Mouse (Mus musculus): ENCODE measurements around the gene Ice2. TPM values are rescaled to one million over a fixed set of nuclear protein-coding genes. Genes with fewer than 3 reads are reported as not detected.

The Ice2 gene
- total RNA-seq, 2 experiments from 2014 or later, result 4.5 to 4.7 TPM

GRCm38 (mm10) chr9:69397432-69397759, 310 bp upstream of the Ice2 start:
- intact Hi-C loops (cut with DNase I), result no loop called here
- DNase-seq, result no peak

GRCm38 (mm10) chr9:69398453-69398850, 746 bp downstream of the Ice2 start:
- no peak for DNase-seq
- intact Hi-C loops (cut with DNase I), result no loop called here

DNA sequence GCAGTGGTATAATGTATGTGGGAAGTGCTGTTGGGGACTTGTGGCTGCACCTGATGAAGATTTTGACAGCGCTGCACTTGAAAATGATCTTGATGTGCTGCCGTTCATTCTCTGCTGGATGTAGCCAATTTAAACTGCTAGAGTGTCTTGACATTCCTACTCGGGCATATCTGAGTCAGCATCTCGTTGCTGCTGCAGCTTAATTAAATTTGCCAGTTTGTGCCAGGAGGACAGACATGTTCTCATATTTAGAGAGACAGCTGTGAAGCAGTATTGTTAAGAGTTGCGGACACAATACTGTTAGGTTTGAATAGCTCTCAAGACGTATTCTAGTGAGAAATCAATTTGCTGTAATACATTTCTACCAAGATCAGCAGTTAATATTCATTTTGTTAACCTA, 7.0 kb downstream of the Ice2 start:
- intact Hi-C loops (cut with DNase I), result no loop called here
- no peak for DNase-seq

DNA sequence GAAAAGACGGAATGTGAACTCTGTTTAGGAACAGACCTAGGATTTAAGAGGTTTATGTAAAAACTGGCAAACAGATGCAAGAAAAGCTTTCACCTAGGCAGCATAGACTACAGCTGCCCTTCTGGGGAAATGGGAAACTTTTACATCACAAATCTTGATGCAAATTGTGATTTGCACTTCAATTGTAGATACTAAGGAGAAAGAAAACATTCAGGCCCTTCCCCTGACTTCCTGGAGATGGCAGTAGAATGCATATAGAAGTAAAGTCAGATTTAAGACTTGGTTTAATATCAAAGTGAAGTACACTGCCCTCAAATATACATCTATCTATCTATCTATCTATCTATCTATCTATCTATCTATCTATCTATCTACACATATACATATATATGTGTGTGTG, 21.8 kb downstream of the Ice2 start:
- intact Hi-C loops (cut with DNase I), result no loop called here
- no peak for DNase-seq

- intact Hi-C loops (cut with DNase I), result no loop called here
These were observed 32.8 kb downstream of the Ice2 start for GRCm38 (mm10) chr9:69430531-69430930.

DNA sequence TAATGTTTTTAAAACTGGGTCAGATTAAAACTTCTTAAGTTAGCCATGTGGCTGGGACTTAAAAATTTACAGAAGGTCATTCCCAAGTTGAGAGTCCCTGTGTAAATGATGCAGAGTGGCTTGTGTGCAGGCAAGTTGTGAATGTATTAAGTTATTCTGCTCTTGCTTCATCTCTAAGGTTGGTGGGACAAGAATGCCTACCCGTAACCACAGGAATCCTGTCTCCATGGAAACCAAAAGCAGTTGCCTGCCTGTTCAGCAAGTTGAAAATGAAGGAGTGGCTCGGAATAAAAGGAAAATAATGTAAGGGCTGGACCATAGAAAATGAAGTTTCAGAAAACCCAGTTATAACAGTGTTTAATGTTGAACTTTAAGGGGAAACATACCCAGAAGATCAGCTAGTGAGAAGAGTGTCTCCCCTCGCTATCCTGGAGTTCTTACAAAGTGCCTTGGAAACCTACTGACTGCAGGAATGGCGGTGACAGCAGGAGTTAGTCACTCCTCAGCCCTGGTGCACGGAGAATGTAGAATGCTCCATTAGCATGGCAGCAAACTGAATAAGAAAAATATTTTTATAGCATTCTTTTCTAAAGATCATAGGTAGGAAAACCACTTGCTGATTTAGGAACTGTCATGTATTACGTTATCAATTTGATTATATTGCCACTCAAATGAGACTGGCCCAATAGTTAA, 34.3 kb downstream of the Ice2 start:
- no peak for DNase-seq
- intact Hi-C loops (cut with DNase I), result no loop called here

More at GRCm38 (mm10) chr9:69430531-69430930, 32.8 kb downstream of the Ice2 start:
- no peak for DNase-seq

GRCm38 (mm10) chr9:69435194-69435593, 37.5 kb downstream of the Ice2 start:
- DNase-seq, result no peak
- intact Hi-C loops (cut with DNase I), result loop anchor here (5.0 kb wide), 1 partner anchor 52 kb away; no protein-coding TSS in a partner anchor

GRCm38 (mm10) chr9:69435662-69436061, 38.0 kb downstream of the Ice2 start:
- no peak for DNase-seq
- intact Hi-C loops (cut with DNase I), result loop anchor here (5.0 kb wide), 1 partner anchor 52 kb away; no protein-coding TSS in a partner anchor

GRCm38 (mm10) chr9:69439805-69440357, 42.2 kb downstream of the Ice2 start:
- intact Hi-C loops (cut with DNase I), result loop anchor here (5.0 kb wide), 1 partner anchor 47 kb away; no protein-coding TSS in a partner anchor
- no peak for DNase-seq

DNA sequence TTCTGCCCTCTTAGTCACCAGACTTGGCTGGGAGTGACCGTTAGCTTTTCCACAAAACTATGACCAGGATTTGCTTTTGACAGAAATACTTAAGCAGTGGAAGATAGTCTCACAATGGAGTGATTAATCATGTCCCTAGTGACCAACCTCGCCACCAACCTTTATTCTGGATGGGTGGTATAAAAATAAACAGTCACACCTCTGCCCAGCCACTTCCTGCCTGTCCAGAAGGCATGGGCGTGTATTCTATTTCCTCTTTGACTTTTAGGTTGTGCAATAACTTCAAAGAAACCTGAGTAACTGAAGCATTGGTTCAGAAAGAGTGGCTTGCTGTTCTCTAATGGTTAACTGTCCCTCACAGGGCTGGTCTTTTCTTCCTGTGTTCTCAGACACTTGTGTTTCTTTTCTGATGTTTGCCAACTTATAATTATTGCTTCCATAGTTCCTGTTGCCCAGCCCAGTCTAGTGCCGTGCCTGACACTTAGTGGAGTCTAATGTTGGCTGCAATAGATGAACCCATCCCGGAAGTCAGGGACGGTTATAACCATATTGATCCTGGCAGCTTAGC, 44.8 kb downstream of the Ice2 start:
- intact Hi-C loops (cut with DNase I), result no loop called here
- DNase-seq, result no peak

GRCm38 (mm10) chr9:69443203-69443602, 45.5 kb downstream of the Ice2 start:
- intact Hi-C loops (cut with DNase I), result no loop called here
- peak in 1 of 2 experiments; percentile 53 for DNase-seq

DNA sequence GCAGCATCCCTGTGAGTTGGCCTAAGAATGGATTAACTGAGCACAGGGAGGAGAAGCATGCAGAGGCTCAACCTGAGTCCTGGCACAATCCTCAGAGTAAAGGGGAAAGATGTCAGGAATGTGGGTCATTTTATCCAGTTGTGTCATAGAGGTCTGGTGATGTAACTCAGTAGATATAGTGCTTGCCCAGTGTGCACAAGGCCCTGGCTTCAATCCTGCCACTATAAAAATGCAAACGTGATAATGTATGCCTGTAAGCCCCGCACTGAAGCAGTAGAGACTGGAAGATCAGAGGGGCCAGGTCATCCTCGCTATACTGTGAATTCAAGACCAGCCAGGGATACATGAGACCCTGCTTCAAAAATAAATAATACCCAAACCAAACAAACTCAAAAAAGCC, 51.1 kb downstream of the Ice2 start:
- intact Hi-C loops (cut with DNase I), result no loop called here
- DNase-seq, result no peak

- DNase-seq, result no peak
- intact Hi-C loops (cut with DNase I), result no loop called here
These were observed 52.9 kb downstream of the Ice2 start for GRCm38 (mm10) chr9:69450636-69451035.

- DNase-seq, result no peak
- intact Hi-C loops (cut with DNase I), result no loop called here
These were observed 54.4 kb downstream of the Ice2 start for GRCm38 (mm10) chr9:69451886-69452810.

DNA sequence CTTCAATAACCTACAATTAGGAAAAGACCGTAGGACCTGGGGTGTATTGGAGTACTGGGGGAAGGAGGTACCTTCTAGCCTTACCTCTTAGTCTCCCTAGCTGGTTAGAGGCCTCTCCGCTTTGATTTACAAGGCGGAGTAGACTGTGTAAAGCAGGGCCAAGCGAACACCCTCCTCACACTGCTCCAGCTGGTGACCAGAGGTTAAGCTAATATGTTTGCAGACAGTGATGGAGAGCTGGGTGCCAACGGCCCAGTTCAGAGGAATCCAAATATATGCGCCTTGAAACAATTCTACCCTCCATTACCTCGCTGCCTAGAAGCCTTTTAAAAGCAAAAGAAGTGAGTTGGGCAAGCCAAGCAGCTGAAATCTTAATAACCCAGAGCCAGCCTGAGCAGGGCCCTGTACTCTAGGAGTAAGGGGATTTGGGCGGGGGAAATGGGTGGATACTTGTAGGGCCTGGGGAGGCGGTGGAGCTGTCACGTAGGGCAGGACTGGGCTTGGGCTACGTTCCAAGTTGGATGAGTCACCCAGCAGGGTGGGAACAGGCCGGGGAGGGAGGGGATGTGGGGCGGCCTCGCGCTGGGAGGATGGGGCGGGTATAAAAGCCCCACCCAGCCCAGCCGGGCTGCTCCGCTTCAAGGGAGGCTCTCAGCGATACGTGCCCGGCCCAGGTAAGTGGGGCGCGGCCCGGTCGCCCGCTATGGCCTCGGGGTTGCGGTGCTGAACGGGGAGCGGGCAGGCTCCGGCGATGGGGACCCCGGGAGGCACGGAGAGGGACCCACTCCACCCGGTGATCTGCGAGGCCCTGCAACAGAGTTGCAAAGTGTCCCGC, 55.6 kb downstream of the Ice2 start, which contains the start of gene Anxa2:
Gene Anxa2, plus strand, starts transcription at position 555 of the 835 bp plus-strand sequence.
- peak; percentile 79 to 93 for DNase-seq
- intact Hi-C loops (cut with DNase I), result no loop called here

DNA sequence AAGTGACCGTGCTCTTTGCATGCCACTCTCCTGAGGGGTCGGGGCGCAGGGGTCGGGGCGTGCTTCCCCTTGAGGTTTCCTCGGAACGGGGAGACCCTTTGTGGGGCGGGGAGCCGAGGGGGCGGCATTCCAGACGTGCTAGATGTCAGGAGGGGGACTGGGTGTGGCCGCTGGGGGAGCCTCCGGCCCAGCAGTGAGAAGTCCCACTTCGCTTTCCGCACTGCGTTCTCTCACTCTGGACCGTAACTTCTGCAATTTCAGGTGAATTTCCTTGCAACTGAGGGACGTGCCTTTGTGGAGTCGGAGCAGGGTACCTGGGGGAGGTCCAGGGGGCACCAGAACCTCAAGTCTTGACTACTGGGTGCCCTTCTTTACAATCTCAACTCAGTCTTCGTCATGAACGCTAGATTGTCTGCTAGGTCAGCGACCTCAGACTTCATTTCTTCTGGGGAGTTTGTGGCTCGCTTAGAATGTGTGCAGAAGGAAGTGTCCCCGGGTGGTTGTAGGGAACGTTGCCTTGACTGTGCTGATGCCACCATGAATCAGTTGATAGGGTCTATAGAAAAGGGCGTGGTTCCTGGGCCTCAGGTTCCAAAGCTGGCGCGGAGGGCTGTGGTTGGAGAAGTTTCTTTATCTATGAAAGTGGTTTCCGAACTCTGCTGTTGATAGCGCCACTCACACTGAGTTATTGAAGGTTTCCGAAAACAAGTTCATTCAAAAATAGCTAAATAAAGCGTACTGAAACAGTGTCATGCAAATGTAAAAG, 56.4 kb downstream of the Ice2 start:
- DNase-seq, result peak in 1 of 2 experiments; percentile 42

GRCm38 (mm10) chr9:69454691-69455090, 57.0 kb downstream of the Ice2 start:
- intact Hi-C loops (cut with DNase I), result no loop called here
- no peak for DNase-seq

More for the DNA sequence above, 56.4 kb downstream of the Ice2 start:
- intact Hi-C loops (cut with DNase I), result no loop called here

GRCm38 (mm10) chr9:69455391-69455790, 57.7 kb downstream of the Ice2 start:
- no peak for DNase-seq
- intact Hi-C loops (cut with DNase I), result no loop called here

DNA sequence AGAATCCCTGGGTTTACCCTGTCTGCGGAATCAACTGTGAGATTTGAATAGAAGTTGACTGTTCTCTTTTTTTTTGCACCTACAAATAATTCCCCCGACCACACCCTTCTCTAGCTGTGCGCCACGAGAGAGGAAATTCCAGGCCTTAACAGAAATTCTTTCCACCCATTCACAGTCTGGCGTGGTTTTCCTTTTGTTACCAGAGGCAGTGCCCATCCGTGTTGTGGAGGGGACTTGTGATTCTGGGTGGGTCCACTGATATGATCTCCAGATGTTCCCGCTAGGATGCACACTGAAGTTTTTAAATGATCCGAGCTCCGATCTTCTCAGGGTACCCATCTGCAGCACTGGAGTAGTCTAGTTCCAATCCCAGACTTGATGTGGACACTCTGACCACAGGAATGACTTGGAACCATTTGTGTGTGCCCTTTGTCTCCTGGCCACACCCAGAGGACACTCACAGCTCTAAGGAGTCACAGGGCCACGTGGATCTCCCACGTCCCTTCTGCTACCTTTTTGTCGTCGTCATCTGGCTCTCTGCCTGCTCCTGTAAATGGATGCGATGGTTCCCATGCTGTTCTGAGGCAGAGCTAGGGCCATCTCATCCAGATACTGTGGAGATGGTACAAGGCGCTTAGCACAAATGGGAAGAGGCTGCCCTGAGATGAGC, 58.8 kb downstream of the Ice2 start:
- intact Hi-C loops (cut with DNase I), result no loop called here
- no peak for DNase-seq

All from gastrocnemius, postnatal 36 days (tissue).